Mouse (Mus musculus): ENCODE measurements at regions not wholly inside any gene's neighbourhood (a gene's known extent, or its start where the extent isn't known, plus 50 kb on each side); places are given as distances from the start of the nearest gene placed in this dataset.

GRCm38 (mm10) chr4:105907611-105908010 lies 117.9 kb downstream of the Gm12728 start:
- TF ChIP-seq GATA1 (IDR thresholded peaks at IDR 0.05; ENCODE audit: low read length): no peak

- no peak for TF ChIP-seq GATA1 (IDR thresholded peaks at IDR 0.05; ENCODE audit: low read length)
These were observed 118.6 kb downstream of the Gm12728 start for GRCm38 (mm10) chr4:105908281-105908680.

GRCm38 (mm10) chr4:105909272-105909671 lies 119.6 kb downstream of the Gm12728 start:
- no peak for TF ChIP-seq GATA1 (IDR thresholded peaks at IDR 0.05; ENCODE audit: low read length)

- no peak for TF ChIP-seq GATA1 (IDR thresholded peaks at IDR 0.05; ENCODE audit: low read length)
These were observed 121.0 kb downstream of the Gm12728 start for GRCm38 (mm10) chr4:105910666-105911065.

GRCm38 (mm10) chr4:105911678-105912077 lies 122.0 kb downstream of the Gm12728 start:
- no peak for TF ChIP-seq GATA1 (IDR thresholded peaks at IDR 0.05; ENCODE audit: low read length)

- TF ChIP-seq GATA1 (IDR thresholded peaks at IDR 0.05; ENCODE audit: low read length): no peak
These were observed 122.6 kb downstream of the Gm12728 start for GRCm38 (mm10) chr4:105912296-105912695.

- TF ChIP-seq GATA1 (IDR thresholded peaks at IDR 0.05; ENCODE audit: low read length): no peak
These were observed 125.3 kb downstream of the Gm12728 start for GRCm38 (mm10) chr4:105914996-105915395.

GRCm38 (mm10) chr4:105916229-105916628 lies 126.6 kb downstream of the Gm12728 start:
- no peak for TF ChIP-seq GATA1 (IDR thresholded peaks at IDR 0.05; ENCODE audit: low read length)

- no peak for TF ChIP-seq GATA1 (IDR thresholded peaks at IDR 0.05; ENCODE audit: low read length)
These were observed 135.2 kb downstream of the Gm12728 start for GRCm38 (mm10) chr4:105924781-105925382.

GRCm38 (mm10) chr4:105925506-105925905 lies 135.8 kb downstream of the Gm12728 start:
- no peak for TF ChIP-seq GATA1 (IDR thresholded peaks at IDR 0.05; ENCODE audit: low read length)

- TF ChIP-seq GATA1 (IDR thresholded peaks at IDR 0.05; ENCODE audit: low read length): no peak
These were observed 140.0 kb downstream of the Gm12728 start for GRCm38 (mm10) chr4:105929658-105930057.

- TF ChIP-seq GATA1 (IDR thresholded peaks at IDR 0.05; ENCODE audit: low read length): no peak
These were observed 145.3 kb downstream of the Gm12728 start for GRCm38 (mm10) chr4:105934971-105935370.

- TF ChIP-seq GATA1 (IDR thresholded peaks at IDR 0.05; ENCODE audit: low read length): no peak
These were observed 147.3 kb downstream of the Gm12728 start for GRCm38 (mm10) chr4:105936755-105937514.

- no peak for TF ChIP-seq GATA1 (IDR thresholded peaks at IDR 0.05; ENCODE audit: low read length)
These were observed 147.9 kb downstream of the Gm12728 start for GRCm38 (mm10) chr4:105937587-105937986.

GRCm38 (mm10) chr4:105938886-105939285 lies 149.2 kb downstream of the Gm12728 start:
- no peak for TF ChIP-seq GATA1 (IDR thresholded peaks at IDR 0.05; ENCODE audit: low read length)

- TF ChIP-seq GATA1 (IDR thresholded peaks at IDR 0.05; ENCODE audit: low read length): no peak
These were observed 150.0 kb downstream of the Gm12728 start for GRCm38 (mm10) chr4:105939636-105940199.

- no peak for TF ChIP-seq GATA1 (IDR thresholded peaks at IDR 0.05; ENCODE audit: low read length)
These were observed 151.2 kb downstream of the Gm12728 start for GRCm38 (mm10) chr4:105940891-105941290.

All from G1E-ER4 (cell line).